Mouse (Mus musculus) liver, adult 2 months (tissue): ENCODE measurements around the gene Prkca.

Source experiments
- CTCF ChIP-seq: fragments of 200-500 bp; IDR thresholded peaks from 2 replicates; pipeline ENCODE4 v1.5.1; 2011; ENCODE audit warnings: low read depth, low read length, control low read depth
- POLR2A ChIP-seq: fragments of 200-500 bp; IDR thresholded peaks from 2 replicates; pipeline ENCODE4 v1.6.1; 2011; ENCODE audit warnings: low read length, control low read depth; ENCODE audit not compliant: insufficient read depth; ENCODE audit errors: extremely low read depth

GRCm38 (mm10) chr11:107966229-107966628, 377.5 kb downstream of the Prkca start:
- TF ChIP-seq CTCF (no peak), POLR2A (no peak)
